Mouse (Mus musculus) MEL (cell line): ENCODE results near the gene Krtap1-5. TPM values are rescaled to one million over a fixed set of nuclear protein-coding genes. Genes with fewer than 3 reads are reported as not detected.
"Not testable (repeated sequence)": the region's sequence is repeated elsewhere in the genome, so short reads cannot be mapped to it uniquely, and the experiment has no call there.

Experiments used
- DNase-seq: peaks from one replicate; pipeline ENCODE4 v3.0.0; 2011; ENCODE audit warnings: low read depth, low spot score
- H3K27ac ChIP-seq: 2 replicates; pipeline ENCODE4 v1.5.1; 2012; ENCODE audit warnings: low read depth, mild to moderate bottlenecking, control low read depth, low read length, moderate library complexity; ENCODE audit not compliant: control insufficient read depth
- H3K27me3 ChIP-seq, 2 experiments: fragments of 150-350 bp in 1 of 2; sonication (generic) in 1 of 2; 2 replicates each; pipeline ENCODE4 v1.6.1; 2012; ENCODE audit warnings: low read length in 2 of 2, mild to moderate bottlenecking in 2 of 2, improper control_type of control experiment in 1 of 2, moderate library complexity in 1 of 2; ENCODE audit not compliant: insufficient read depth in 2 of 2, control insufficient read depth in 1 of 2
- H3K36me3 ChIP-seq, 2 experiments: 2 replicates each; pipeline ENCODE4 v1.6.1; 2012 to 2014; ENCODE audit warnings: low read length in 2 of 2, improper control_type of control experiment in 1 of 2, inconsistent platforms in 1 of 2, mild to moderate bottlenecking in 1 of 2; ENCODE audit not compliant: insufficient read depth in 2 of 2, control insufficient read depth in 1 of 2
- H3K4me1 ChIP-seq, 2 experiments: fragments of 150-350 bp in 1 of 2; sonication (generic) in 1 of 2; 2 replicates each; pipeline ENCODE4 v1.6.1; 2012; ENCODE audit warnings: low read length in 2 of 2, improper control_type of control experiment in 1 of 2, mild to moderate bottlenecking in 1 of 2; ENCODE audit not compliant: insufficient read depth in 2 of 2, control insufficient read depth in 1 of 2
- H3K4me3 ChIP-seq, 2 experiments: fragments of 150-350 bp in 1 of 2; sonication (generic) in 1 of 2; 2 replicates each; pipeline ENCODE4 v1.5.1; 2012; ENCODE audit warnings: low read depth in 2 of 2, low read length in 2 of 2, mild to moderate bottlenecking in 2 of 2, moderate library complexity in 2 of 2, control low read depth in 1 of 2, improper control_type of control experiment in 1 of 2; ENCODE audit not compliant: control insufficient read depth in 1 of 2, insufficient read depth in 1 of 2
- H3K79me2 ChIP-seq: 2 replicates; pipeline ENCODE4 v1.6.1; 2012; ENCODE audit warnings: mild to moderate bottlenecking, low read length, moderate library complexity; ENCODE audit not compliant: control insufficient read depth, poor library complexity, insufficient read depth
- H3K9ac ChIP-seq: 2 replicates; pipeline ENCODE4 v1.6.1; 2012; ENCODE audit warnings: low read depth, mild to moderate bottlenecking, control low read depth, low read length, moderate library complexity; ENCODE audit not compliant: control insufficient read depth, poor library complexity, severe bottlenecking
- H3K9me3 ChIP-seq: fragments of 150-350 bp; sonication (generic); replicated peaks from 2 replicates; pipeline ENCODE4 v1.6.1; 2012; ENCODE audit warnings: mild to moderate bottlenecking, low read length, improper control_type of control experiment, moderate library complexity; ENCODE audit not compliant: insufficient read depth
- CTCF ChIP-seq, 3 experiments: IDR thresholded peaks in 2 of 3; conservative IDR thresholded peaks in 1 of 3; 2 replicates each; pipeline ENCODE4 v1.5.1; 2011 to 2012; ENCODE audit warnings: low read length in 3 of 3, low read depth in 2 of 3, mild to moderate bottlenecking in 2 of 3, improper control_type of control experiment in 1 of 3, inconsistent platforms in 1 of 3, mixed read lengths in 1 of 3, moderate library complexity in 1 of 3; ENCODE audit not compliant: control insufficient read depth in 1 of 3, insufficient read depth in 1 of 3, poor library complexity in 1 of 3, severe bottlenecking in 1 of 3
- E2F4 ChIP-seq: IDR thresholded peaks from 2 replicates; pipeline ENCODE4 v1.6.1; 2011; ENCODE audit warnings: low read depth, low read length, improper control_type of control experiment, borderline replicate concordance
- GABPA ChIP-seq: IDR thresholded peaks from 2 replicates; pipeline ENCODE4 v1.6.1; 2012; ENCODE audit warnings: low read depth, mild to moderate bottlenecking, inconsistent platforms, low read length, improper control_type of control experiment, moderate library complexity
- JUND ChIP-seq: IDR thresholded peaks from 2 replicates; pipeline ENCODE4 v1.6.1; 2011; ENCODE audit warnings: low read depth, mild to moderate bottlenecking, improper control_type of control experiment, low read length
- MAFK ChIP-seq: IDR thresholded peaks from 2 replicates; pipeline ENCODE4 v1.6.1; 2011; ENCODE audit warnings: low read depth, mild to moderate bottlenecking, low read length, improper control_type of control experiment, borderline replicate concordance
- MEF2A ChIP-seq: IDR thresholded peaks from 2 replicates; pipeline ENCODE4 v1.6.1; 2014; ENCODE audit warnings: low read depth, mild to moderate bottlenecking, inconsistent platforms, low read length, improper control_type of control experiment; ENCODE audit not compliant: poor library complexity, insufficient replicate concordance, severe bottlenecking; ENCODE audit errors: extremely low read depth
- POLR2A ChIP-seq, 2 experiments: IDR thresholded peaks; 2 replicates each; pipeline ENCODE4 v1.6.1; 2011 to 2012; ENCODE audit warnings: low read length in 2 of 2, mild to moderate bottlenecking in 2 of 2, control low read depth in 1 of 2, improper control_type of control experiment in 1 of 2, low read depth in 1 of 2, moderate library complexity in 1 of 2; ENCODE audit not compliant: control insufficient read depth in 1 of 2, insufficient read depth in 1 of 2, poor library complexity in 1 of 2
- POLR2AphosphoS2 ChIP-seq: IDR thresholded peaks from 2 replicates; pipeline ENCODE4 v1.6.1; 2011; ENCODE audit warnings: low read length, improper control_type of control experiment
- SIN3A ChIP-seq: IDR thresholded peaks from 2 replicates; pipeline ENCODE4 v1.6.1; 2012; ENCODE audit warnings: low read length, improper control_type of control experiment, inconsistent platforms
- TAL1 ChIP-seq: IDR thresholded peaks from 2 replicates; pipeline ENCODE4 v1.6.1; 2012; ENCODE audit warnings: mild to moderate bottlenecking, inconsistent platforms, low read length, moderate library complexity, mixed read lengths
- TBP ChIP-seq: IDR thresholded peaks from 2 replicates; pipeline ENCODE4 v1.8.0; 2011; ENCODE audit warnings: low read depth, low read length, improper control_type of control experiment
- ZC3H11A ChIP-seq: IDR thresholded peaks from 2 replicates; pipeline ENCODE4 v1.6.1; 2012; ENCODE audit warnings: low read depth, mild to moderate bottlenecking, inconsistent platforms, low read length, improper control_type of control experiment
- ZKSCAN1 ChIP-seq: IDR thresholded peaks from 2 replicates; pipeline ENCODE4 v1.6.1; 2012; ENCODE audit warnings: low read depth, mild to moderate bottlenecking, inconsistent platforms, low read length, improper control_type of control experiment, moderate library complexity
- polyA plus RNA-seq, 2 experiments: library from polyadenylated mRNA; stranded (reverse) in 1 of 2; unstranded in 1 of 2; fragments of >175 nt in 1 of 2; fragments of >200 nt in 1 of 2; gene quantifications; 2 replicates each; pipeline versions ENCODE4 v1.2.1 to v1.2.4; 2012; ENCODE audit warnings: low replicate concordance in 2 of 2, low read depth in 1 of 2; ENCODE audit not compliant: insufficient read length in 2 of 2, insufficient read depth in 1 of 2, missing spikeins in 1 of 2
- total RNA-seq: library from RNA; depleted of rRNA; stranded (reverse); fragments of 300-350 nt; gene quantifications from 2 replicates; pipeline ENCODE4 v1.2.3, GENCODE M21; 2012

The Krtap1-5 gene
- total and polyA plus RNA-seq, 3 experiments = not detected

- H3K79me2 ChIP-seq = no peaks in the 10 kb centered on the region
- no peak within 1 kb of the TSS for H3K9ac ChIP-seq
- H3K9me3 ChIP-seq = no peaks in the 10 kb centered on the region
- H3K36me3 ChIP-seq = no peaks in the 10 kb centered on the region
- TF ChIP-seq JUND = no peak
- no peak for TF ChIP-seq GABPA
- TF ChIP-seq E2F4 = no peak
- TF ChIP-seq, all 39 proteins: peak for 0
- no peak for DNase-seq
- Histone ChIP-seq H3K27ac (no peak within 1 kb of the TSS), H3K27me3 (no peaks in the 10 kb centered on the region), H3K4me1 (no peaks in the 10 kb centered on the region), H3K4me3 (no peak within 1 kb of the TSS)
Measured at GRCm38 (mm10) chr11:99614796-99615363, 34.1 kb upstream of the Krtap1-5 start, which contains the start of gene Krtap2-4. Gene Krtap2-4, minus strand, starts transcription at chr11:99614846.

- H3K4me3 ChIP-seq, H3K4me1 ChIP-seq, H3K79me2 ChIP-seq, H3K27me3 ChIP-seq, H3K27ac ChIP-seq, H3K9ac ChIP-seq, H3K36me3 ChIP-seq, DNase-seq, H3K9me3 ChIP-seq: not testable (repeated sequence)
Measured at GRCm38 (mm10) chr11:99610089-99610488, 29.3 kb upstream of the Krtap1-5 start, which contains the start of gene Gm11937. Gene Gm11937, minus strand, starts transcription at chr11:99610189.

GRCm38 (mm10) chr11:99609126-99609525 lies 28.3 kb upstream of the Krtap1-5 start:
- H3K27me3 ChIP-seq = no peaks in the 10 kb centered on the region

GRCm38 (mm10) chr11:99603208-99603607 lies 22.4 kb upstream of the Krtap1-5 start, which contains the start of gene Gm11938:
Gene Gm11938, minus strand, starts transcription at chr11:99603308.
- H3K36me3 ChIP-seq, H3K4me3 ChIP-seq: not testable (repeated sequence)

More at GRCm38 (mm10) chr11:99609126-99609525, 28.3 kb upstream of the Krtap1-5 start:
- no peaks in the 10 kb centered on the region for H3K79me2 ChIP-seq
- no peak overlapping the region for H3K9ac ChIP-seq
- DNase-seq = no peak
- H3K4me1 ChIP-seq = no peaks in the 10 kb centered on the region
- H3K36me3 ChIP-seq = no peaks in the 10 kb centered on the region
- H3K4me3 ChIP-seq = no peak overlapping the region
- TF ChIP-seq SIN3A (no peak), POLR2AphosphoS2 (no peak), ZKSCAN1 (no peak), JUND (no peak), TBP (no peak), MAFK (no peak), ZC3H11A (no peak), CTCF (IDR thresholded peaks at IDR 0.05 in 2 of 3, conservative IDR thresholded peaks at IDR 0.05 in 1 of 3; ENCODE audit: control insufficient read depth in 1 of 3, insufficient read depth in 1 of 3, low read depth in 2 of 3, low read length in 3 of 3, poor library complexity in 1 of 3, severe bottlenecking in 1 of 3) (no peak), TAL1 (no peak), POLR2A (IDR thresholded peaks at IDR 0.05; ENCODE audit: control insufficient read depth in 1 of 2, insufficient read depth in 1 of 2, low read depth in 1 of 2, low read length in 2 of 2, poor library complexity in 1 of 2) (no peak), MEF2A (no peak), E2F4 (no peak)
- no peak overlapping the region for H3K27ac ChIP-seq
- no peaks in the 10 kb centered on the region for H3K9me3 ChIP-seq

GRCm38 (mm10) chr11:99597742-99598141 lies 16.9 kb upstream of the Krtap1-5 start, which contains the start of gene Krtap9-3:
Gene Krtap9-3, minus strand, starts transcription at chr11:99598105.
- H3K9me3 ChIP-seq, H3K79me2 ChIP-seq, H3K9ac ChIP-seq, H3K27me3 ChIP-seq, H3K27ac ChIP-seq, H3K4me3 ChIP-seq, H3K36me3 ChIP-seq, DNase-seq, H3K4me1 ChIP-seq: not testable (repeated sequence)

More at GRCm38 (mm10) chr11:99603208-99603607, 22.4 kb upstream of the Krtap1-5 start, which contains the start of gene Gm11938:
- not testable (repeated sequence) for H3K9me3 ChIP-seq, H3K79me2 ChIP-seq, DNase-seq, H3K4me1 ChIP-seq, H3K27me3 ChIP-seq, H3K9ac ChIP-seq, H3K27ac ChIP-seq
